Mouse (Mus musculus): ENCODE measurements at regions not wholly inside any gene's neighbourhood (a gene's known extent, or its start where the extent isn't known, plus 50 kb on each side); places are given as distances from the start of the nearest gene placed in this dataset.

GRCm38 (mm10) chr3:147976069-147976468, 1014.3 kb downstream of the Adgrl2 start:
- DNase-seq (ENCODE audit: low read depth, low spot score) = no peak

GRCm38 (mm10) chr3:147975500-147975899, 1014.9 kb downstream of the Adgrl2 start:
- DNase-seq (ENCODE audit: low read depth, low spot score) = no peak

- no peak for DNase-seq (ENCODE audit: low read depth, low spot score)
Measured at GRCm38 (mm10) chr3:147974515-147974914, 1015.8 kb downstream of the Adgrl2 start.

GRCm38 (mm10) chr3:147968271-147968670, 1022.1 kb downstream of the Adgrl2 start:
- DNase-seq (ENCODE audit: low read depth, low spot score) = no peak

- no peak for DNase-seq (ENCODE audit: low read depth, low spot score)
Measured at GRCm38 (mm10) chr3:147967866-147968265, 1022.5 kb downstream of the Adgrl2 start.

DNA sequence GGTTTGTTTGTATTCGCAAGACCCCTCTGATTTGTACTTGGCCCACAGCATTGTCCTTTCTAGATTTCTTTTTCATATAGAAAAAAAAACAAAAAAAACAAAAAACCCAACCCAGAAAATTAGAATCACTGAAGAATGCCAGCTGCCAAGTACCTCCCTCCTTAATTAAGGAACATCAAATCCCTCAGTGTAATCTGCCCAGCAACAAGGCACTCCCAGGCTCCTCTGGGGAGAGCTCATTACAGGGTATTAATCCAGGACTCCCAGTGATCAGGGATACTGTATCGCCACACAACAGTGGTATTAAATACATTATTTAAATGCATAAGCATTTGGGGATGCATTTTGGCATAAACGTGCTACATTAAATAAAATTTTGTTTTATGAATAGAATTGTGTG, 1023.1 kb downstream of the Adgrl2 start:
- no peak for DNase-seq (ENCODE audit: low read depth, low spot score)

DNA sequence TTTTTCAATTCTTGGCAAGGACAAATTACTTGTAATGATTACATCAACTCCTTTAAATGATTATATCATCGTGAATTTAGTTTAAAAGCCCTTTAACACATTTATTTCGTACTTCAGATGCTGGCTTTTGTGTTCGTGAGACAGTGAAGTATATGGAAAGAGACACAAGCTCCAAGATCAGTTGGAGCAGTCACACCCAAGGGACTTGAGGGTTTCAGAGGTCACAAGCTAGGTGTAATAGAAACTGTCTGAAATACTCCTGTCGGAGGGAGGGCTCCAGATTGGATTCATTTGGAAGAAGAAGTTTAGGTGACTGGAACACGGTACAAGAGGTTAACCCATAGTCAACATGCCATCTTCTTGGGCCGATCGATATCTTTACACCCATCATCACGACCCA, 1023.5 kb downstream of the Adgrl2 start:
- no peak for DNase-seq (ENCODE audit: low read depth, low spot score)

- no peak for DNase-seq (ENCODE audit: low read depth, low spot score)
Measured at GRCm38 (mm10) chr3:147966379-147966778, 1024.0 kb downstream of the Adgrl2 start.

- DNase-seq (ENCODE audit: low read depth, low spot score) = no peak
Measured at GRCm38 (mm10) chr3:147963698-147964476, 1026.5 kb downstream of the Adgrl2 start.

- no peak for DNase-seq (ENCODE audit: low read depth, low spot score)
Measured at GRCm38 (mm10) chr3:147948041-147948592, 1042.2 kb downstream of the Adgrl2 start.

DNA sequence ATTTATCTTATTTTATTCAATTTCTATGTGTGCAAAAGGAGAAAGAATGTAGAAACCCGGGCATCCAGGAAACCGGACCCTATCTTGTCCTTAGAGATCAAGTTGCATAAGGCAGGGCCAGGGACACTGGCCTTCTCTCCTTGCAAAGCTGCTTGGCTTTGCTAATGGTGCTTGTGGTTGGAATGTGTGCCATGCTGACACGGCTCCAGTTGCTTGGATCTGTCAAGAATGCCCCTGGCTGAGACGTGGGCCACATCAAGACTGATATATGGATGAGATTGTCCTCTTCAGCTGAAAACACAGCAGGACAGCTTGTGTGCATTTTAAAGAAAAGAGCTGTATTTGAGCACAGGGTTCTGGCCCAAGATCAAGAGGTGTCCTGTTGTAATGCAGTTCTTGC, 1047.0 kb downstream of the Adgrl2 start:
- no peak for DNase-seq (ENCODE audit: low read depth, low spot score)

GRCm38 (mm10) chr3:147930811-147931251, 1059.5 kb downstream of the Adgrl2 start:
- peak; percentile 65 for DNase-seq (ENCODE audit: low read depth, low spot score)

GRCm38 (mm10) chr3:147920181-147920580, 1068.0 kb downstream of the Ttll7 start:
- DNase-seq (ENCODE audit: low read depth, low spot score) = no peak

DNA sequence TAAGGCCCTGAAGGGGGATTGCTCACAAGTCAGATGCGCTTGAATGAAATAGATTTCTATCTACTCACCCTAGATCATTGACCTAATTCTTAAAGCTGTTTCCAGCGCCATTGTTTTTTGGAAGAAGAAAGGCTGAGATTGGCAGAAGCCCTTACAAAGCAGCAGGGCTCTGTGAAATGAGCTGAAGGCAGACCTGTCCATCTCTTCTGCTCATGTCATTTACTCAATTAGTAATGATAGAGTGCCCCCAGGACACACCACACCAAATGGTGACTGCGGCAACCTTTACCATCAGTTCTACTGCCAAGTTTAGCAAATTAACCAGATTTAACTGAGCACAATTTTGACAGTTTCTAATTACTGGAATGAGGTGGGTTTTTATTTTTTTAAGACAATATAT, 1067.5 kb downstream of the Ttll7 start:
- DNase-seq (ENCODE audit: low read depth, low spot score) = no peak

DNA sequence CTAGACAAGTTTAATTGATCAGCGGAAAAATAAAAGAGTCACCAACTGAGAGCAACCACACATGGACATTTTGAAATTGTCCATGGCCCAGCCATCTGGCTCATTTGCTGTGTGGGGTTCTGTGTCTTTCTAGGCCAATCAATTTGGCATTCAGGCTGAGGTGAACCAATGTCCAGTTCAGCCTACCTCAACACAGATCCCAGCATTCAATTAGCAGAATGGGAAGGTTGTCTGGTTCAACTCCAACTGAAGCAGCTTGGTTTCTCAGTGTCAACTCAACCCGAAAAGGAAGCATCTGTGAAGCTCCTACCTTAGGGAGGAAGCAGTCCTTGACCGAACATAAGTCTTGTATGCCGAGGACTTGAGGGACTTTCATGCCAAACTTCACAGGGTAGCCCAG, 1067.0 kb downstream of the Ttll7 start:
- DNase-seq (ENCODE audit: low read depth, low spot score) = no peak

DNA sequence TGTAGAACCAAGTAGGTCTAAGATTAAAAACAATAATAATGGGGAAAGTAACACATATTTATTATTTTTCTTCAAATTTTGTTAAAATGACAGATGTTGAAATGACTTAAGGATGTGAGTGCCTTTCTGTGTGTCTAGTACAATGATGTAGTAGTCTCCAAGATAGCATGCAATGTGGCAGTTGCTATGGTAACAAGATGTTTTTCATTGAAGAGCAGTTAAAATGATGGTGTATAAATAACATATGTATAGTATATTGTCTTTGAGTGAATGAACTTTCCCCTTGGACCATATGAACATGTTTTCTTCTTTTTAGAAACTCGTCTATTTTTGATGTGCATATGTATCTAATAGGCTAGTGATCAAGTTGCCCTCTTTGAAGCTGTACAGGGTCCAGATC, 1044.6 kb downstream of the Ttll7 start:
- DNase-seq (ENCODE audit: low read depth, low spot score) = no peak

DNA sequence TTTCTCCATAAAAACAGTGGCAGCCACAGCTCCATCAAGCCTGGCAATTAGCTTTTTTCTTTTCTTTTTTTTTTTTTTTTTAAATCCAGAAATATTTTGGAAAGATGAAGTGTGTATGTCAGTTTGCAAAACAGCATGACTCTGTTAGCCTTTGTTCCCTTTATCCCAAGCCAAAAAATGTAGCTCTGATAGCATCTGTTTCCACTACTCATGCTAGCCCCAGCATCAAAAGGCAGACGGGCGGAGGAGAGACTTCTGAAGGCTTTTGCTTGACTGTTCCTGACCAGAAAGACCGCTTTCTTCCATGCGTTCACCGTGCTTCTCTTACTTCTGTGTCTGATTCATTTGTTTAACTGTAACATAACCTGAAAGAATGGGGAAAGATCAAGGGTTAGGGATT, 1039.5 kb downstream of the Ttll7 start:
- DNase-seq (ENCODE audit: low read depth, low spot score) = no peak

GRCm38 (mm10) chr3:147886261-147886893, 1034.2 kb downstream of the Ttll7 start:
- DNase-seq (ENCODE audit: low read depth, low spot score) = no peak

GRCm38 (mm10) chr3:147882936-147883645, 1030.9 kb downstream of the Ttll7 start:
- no peak for DNase-seq (ENCODE audit: low read depth, low spot score)

- DNase-seq (ENCODE audit: low read depth, low spot score) = no peak
Measured at GRCm38 (mm10) chr3:147878690-147879089, 1026.5 kb downstream of the Ttll7 start.

- no peak for DNase-seq (ENCODE audit: low read depth, low spot score)
Measured at GRCm38 (mm10) chr3:147868281-147868680, 1016.1 kb downstream of the Ttll7 start.

GRCm38 (mm10) chr3:147853346-147853745, 1001.2 kb downstream of the Ttll7 start:
- peak; percentile 10 for DNase-seq (ENCODE audit: low read depth, low spot score)
